Mouse (Mus musculus): ENCODE measurements around the gene Frmd4a. TPM values are rescaled to one million over a fixed set of nuclear protein-coding genes. Genes with fewer than 3 reads are reported as not detected.

Frmd4a gene
- total and polyA plus RNA-seq, 3 experiments = 10.4 to 21.0 (median 20.0) TPM

GRCm38 (mm10) chr2:4645066-4645465, 627.5 kb downstream of the Frmd4a start:
- 82% methylated on average over 4 of the region's 4 CpGs for WGBS
- no peak for DNase-seq
- Histone ChIP-seq H3K4me3 (no peak overlapping the region), H3K9ac (ENCODE audit: low read depth, low read length) (no peak overlapping the region), H3K36me3 (ENCODE audit: control insufficient read depth, insufficient read depth, low read length) (no peaks in the 10 kb centered on the region), H3K79me2 (replicated peaks; ENCODE audit: control insufficient read depth, insufficient read depth, low read length) (peaks cover 3% of the 10 kb centered on the region), H3K4me1 (ENCODE audit: control insufficient read depth, insufficient read depth, low read length) (peaks cover 2% of the 10 kb centered on the region; the same call in 1 of the 2 replicates), H3K27ac (no peak overlapping the region), H3K27me3 (ENCODE audit: control insufficient read depth, insufficient read depth, low read length) (no peaks in the 10 kb centered on the region)
- intact Hi-C loops (cut with DNase I) = no loop called here
- no peak for TF ChIP-seq POLR2A (IDR thresholded peaks at IDR 0.05; ENCODE audit: insufficient read depth, low read depth, low read length)

GRCm38 (mm10) chr2:4648094-4648493, 630.6 kb downstream of the Frmd4a start:
- Histone ChIP-seq H3K27me3 (ENCODE audit: control insufficient read depth, insufficient read depth, low read length) (no peaks in the 10 kb centered on the region), H3K4me3 (no peak overlapping the region), H3K79me2 (replicated peaks; ENCODE audit: control insufficient read depth, insufficient read depth, low read length) (peaks cover 5% of the 10 kb centered on the region), H3K4me1 (ENCODE audit: control insufficient read depth, insufficient read depth, low read length) (peaks cover 3% of the 10 kb centered on the region; the same call in 1 of the 2 replicates), H3K36me3 (ENCODE audit: control insufficient read depth, insufficient read depth, low read length) (no peaks in the 10 kb centered on the region), H3K27ac (no peak overlapping the region), H3K9ac (ENCODE audit: low read depth, low read length) (no peak overlapping the region)
- TF ChIP-seq EP300 (IDR thresholded peaks at IDR 0.05; ENCODE audit: insufficient read depth, low read depth, low read length) (no peak), POLR2A (IDR thresholded peaks at IDR 0.05; ENCODE audit: insufficient read depth, low read depth, low read length) (no peak), CTCF (IDR thresholded peaks at IDR 0.05) (no peak)
- WGBS = 90% methylated on average over 4 of the region's 4 CpGs
- no peak for DNase-seq
- intact Hi-C loops (cut with DNase I) = no loop called here

GRCm38 (mm10) chr2:4649646-4650045, 632.1 kb downstream of the Frmd4a start:
- 95% methylated on average over 2 of the region's 2 CpGs for WGBS
- H3K27ac ChIP-seq = no peak overlapping the region
- H3K36me3 ChIP-seq (ENCODE audit: control insufficient read depth, insufficient read depth, low read length) = no peaks in the 10 kb centered on the region
- H3K79me2 ChIP-seq (replicated peaks; ENCODE audit: control insufficient read depth, insufficient read depth, low read length) = peaks cover 5% of the 10 kb centered on the region
- TF ChIP-seq CTCF (IDR thresholded peaks at IDR 0.05) = no peak
- TF ChIP-seq EP300 (IDR thresholded peaks at IDR 0.05; ENCODE audit: insufficient read depth, low read depth, low read length) = no peak
- TF ChIP-seq POLR2A (IDR thresholded peaks at IDR 0.05; ENCODE audit: insufficient read depth, low read depth, low read length) = no peak
- no peak for DNase-seq
- H3K27me3 ChIP-seq (ENCODE audit: control insufficient read depth, insufficient read depth, low read length) = no peaks in the 10 kb centered on the region
- no peak overlapping the region for H3K4me3 ChIP-seq
- no peak overlapping the region for H3K9ac ChIP-seq (ENCODE audit: low read depth, low read length)
- H3K4me1 ChIP-seq (ENCODE audit: control insufficient read depth, insufficient read depth, low read length) = peaks cover 3% of the 10 kb centered on the region; the same call in 1 of the 2 replicates
- intact Hi-C loops (cut with DNase I) = loop anchor here (5.0 to 10.0 kb wide), 2 partner anchors 92 to 425 kb away; no protein-coding TSS in a partner anchor

- DNase-seq = peak; percentile 89 to 90
- H3K4me3 ChIP-seq = peak within 1 kb of the TSS; percentile 90
- no peaks in the 10 kb centered on the region for H3K36me3 ChIP-seq (ENCODE audit: control insufficient read depth, insufficient read depth, low read length)
- TF ChIP-seq CTCF (IDR thresholded peaks at IDR 0.05) (peak; percentile 91), EP300 (IDR thresholded peaks at IDR 0.05; ENCODE audit: insufficient read depth, low read depth, low read length) (0 out of 2 replicates have a peak, but pooled peaks have one; percentile 39), POLR2A (IDR thresholded peaks at IDR 0.05; ENCODE audit: insufficient read depth, low read depth, low read length) (peak; percentile 85; the same call in 1 of the 2 replicates)
- no peaks in the 10 kb centered on the region for H3K27me3 ChIP-seq (ENCODE audit: control insufficient read depth, insufficient read depth, low read length)
- H3K27ac ChIP-seq = peak within 1 kb of the TSS; percentile 83
- peaks cover 5% of the 10 kb centered on the region for H3K79me2 ChIP-seq (replicated peaks; ENCODE audit: control insufficient read depth, insufficient read depth, low read length)
- H3K9ac ChIP-seq (ENCODE audit: low read depth, low read length) = peak within 1 kb of the TSS; percentile 95
- intact Hi-C loops (cut with DNase I) = loop anchor here (2.0 to 10.0 kb wide), 4 partner anchors 94 to 427 kb away; no protein-coding TSS in a partner anchor
- peaks cover 3% of the 10 kb centered on the region; the same call in 1 of the 2 replicates for H3K4me1 ChIP-seq (ENCODE audit: control insufficient read depth, insufficient read depth, low read length)
- WGBS = 1% methylated on average over 40 of the region's 40 CpGs
These were observed 634.2 kb downstream of the Frmd4a start, which contains the start of gene Prpf18 for GRCm38 (mm10) chr2:4651500-4652285. TSS of gene Prpf18 (minus strand) at chr2:4652113.

GRCm38 (mm10) chr2:4660677-4661076, 643.2 kb downstream of the Frmd4a start:
- Histone ChIP-seq H3K79me2 (replicated peaks; ENCODE audit: control insufficient read depth, insufficient read depth, low read length) (no peaks in the 10 kb centered on the region), H3K27me3 (ENCODE audit: control insufficient read depth, insufficient read depth, low read length) (no peaks in the 10 kb centered on the region), H3K36me3 (ENCODE audit: control insufficient read depth, insufficient read depth, low read length) (no peaks in the 10 kb centered on the region), H3K27ac (no peak overlapping the region), H3K9ac (ENCODE audit: low read depth, low read length) (no peak overlapping the region), H3K4me3 (no peak overlapping the region), H3K4me1 (ENCODE audit: control insufficient read depth, insufficient read depth, low read length) (no peaks in the 10 kb centered on the region)
- TF ChIP-seq EP300 (IDR thresholded peaks at IDR 0.05; ENCODE audit: insufficient read depth, low read depth, low read length) = no peak
- TF ChIP-seq CTCF (IDR thresholded peaks at IDR 0.05) = no peak
- no peak for TF ChIP-seq POLR2A (IDR thresholded peaks at IDR 0.05; ENCODE audit: insufficient read depth, low read depth, low read length)
- 73% methylated on average over 2 of the region's 2 CpGs for WGBS
- no peak for DNase-seq
- intact Hi-C loops (cut with DNase I) = no loop called here
